ENCODE assay signal across 28 mouse cellular contexts in the genomic region with DNA sequence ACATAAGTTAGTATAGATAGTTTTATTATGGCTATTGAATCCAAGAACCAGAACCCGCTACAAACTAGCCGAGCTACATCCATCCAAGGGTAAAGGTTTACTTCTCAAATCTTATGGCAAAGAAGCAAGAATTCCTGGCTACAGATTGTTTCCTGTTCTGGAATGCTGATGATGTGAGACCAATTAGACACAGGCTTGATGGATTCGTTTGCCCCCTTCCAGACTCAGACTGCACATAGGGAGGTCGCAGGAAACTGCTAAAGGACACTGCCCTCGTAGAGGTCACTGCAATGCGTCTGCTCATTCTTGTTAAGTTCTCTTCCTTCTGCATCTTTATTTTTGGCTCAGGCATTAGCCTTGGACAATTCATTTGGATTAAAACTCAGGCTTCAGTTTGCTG.
DNase-seq lines count a peak whose midpoint lies in the region; ATAC-seq and TF ChIP-seq lines count a peak whose summit lies in the region.
"Had no signal": no experiment of that assay in that cellular context is flagged by ENCODE, and none has a peak within 500 bp of the region (broad histone marks: within the 10 kb centered on the region; RNA-seq: fewer than 3 reads in every experiment).

No protein-coding gene starts in this region.

- H3K9ac ChIP-seq in heart, embryonic 15.5 days, result no peak overlapping the region
- no peak overlapping the region for H3K9ac ChIP-seq in limb, embryonic 14.5 days (ENCODE audit: low read depth, low read length, severe bottlenecking)
- H3K9ac ChIP-seq in intestine, embryonic 15.5 days, result no peak overlapping the region
- H3K9ac ChIP-seq: embryonic facial prominence, embryonic 13.5 days; forebrain, postnatal 0 days; hindbrain, embryonic 14.5 days; midbrain, embryonic 15.5 days; neural tube, embryonic 15.5 days had no signal

- no peak overlapping the region for H3K4me3 ChIP-seq in heart, embryonic 15.5 days
- no peak overlapping the region for H3K4me3 ChIP-seq in limb, embryonic 14.5 days (replicated peaks; ENCODE audit: low read length)
- no peak overlapping the region for H3K4me3 ChIP-seq in limb, embryonic 10.5 days
- H3K4me3 ChIP-seq in brown adipose tissue, adult 24 weeks (ENCODE audit: insufficient read depth, low read depth, low read length), result no peak overlapping the region
- no peak overlapping the region for H3K4me3 ChIP-seq in intestine, embryonic 15.5 days (replicated peaks)
- H3K4me3 ChIP-seq: embryonic facial prominence, embryonic 13.5 days; erythroblast, embryonic 14.5 days; midbrain, embryonic 10.5 days; midbrain, embryonic 15.5 days; neural tube, embryonic 15.5 days had no signal

- no peak for TF ChIP-seq POLR2A in limb, embryonic 14.5 days (IDR thresholded peaks at IDR 0.05; ENCODE audit: borderline replicate concordance, extremely low read depth, insufficient read depth, insufficient read length)

- no peak overlapping the region for H3K4me2 ChIP-seq in heart, embryonic 15.5 days
- H3K4me2 ChIP-seq in limb, embryonic 14.5 days (replicated peaks; ENCODE audit: low read depth, low read length, severe bottlenecking), result no peak overlapping the region
- no peak overlapping the region for H3K4me2 ChIP-seq in intestine, embryonic 15.5 days (replicated peaks)
- H3K4me2 ChIP-seq: embryonic facial prominence, embryonic 13.5 days; hindbrain, embryonic 14.5 days; midbrain, embryonic 15.5 days; neural tube, embryonic 15.5 days had no signal

- H3K36me3 ChIP-seq in heart, embryonic 15.5 days, result no peaks in the 10 kb centered on the region
- no peaks in the 10 kb centered on the region for H3K36me3 ChIP-seq in limb, embryonic 14.5 days (ENCODE audit: control insufficient read depth, insufficient read depth, low read length)
- H3K36me3 ChIP-seq in limb, embryonic 10.5 days, result no peaks in the 10 kb centered on the region
- no peaks in the 10 kb centered on the region for H3K36me3 ChIP-seq in intestine, embryonic 15.5 days
- H3K36me3 ChIP-seq: embryonic facial prominence, embryonic 13.5 days; midbrain, embryonic 10.5 days; midbrain, embryonic 15.5 days; neural tube, embryonic 15.5 days had no signal

- peak overlapping the region; percentile 10 for H3K27ac ChIP-seq in heart, embryonic 15.5 days
- no peak overlapping the region for H3K27ac ChIP-seq in limb, embryonic 14.5 days (replicated peaks; ENCODE audit: low read depth, low read length)
- H3K27ac ChIP-seq in limb, embryonic 10.5 days, result no peak overlapping the region
- 0 out of 2 replicates have a peak overlapping the region, but pooled peaks have one; percentile 11 for H3K27ac ChIP-seq in brown adipose tissue, adult 24 weeks (replicated peaks; ENCODE audit: low read depth, low read length)
- H3K27ac ChIP-seq in intestine, embryonic 15.5 days, result no peak overlapping the region
- H3K27ac ChIP-seq: embryonic facial prominence, embryonic 13.5 days; hindbrain, embryonic 14.5 days; midbrain, embryonic 10.5 days; midbrain, embryonic 15.5 days; neural tube, embryonic 15.5 days had no signal

- peaks cover 11% of the 10 kb centered on the region for H3K4me1 ChIP-seq in heart, embryonic 15.5 days (replicated peaks)
- H3K4me1 ChIP-seq in limb, embryonic 14.5 days (ENCODE audit: control insufficient read depth, insufficient read depth, low read length), result 0 out of 2 replicates have a peak, but pooled peaks cover 3% of the 10 kb centered on the region
- peaks cover 14% of the 10 kb centered on the region for H3K4me1 ChIP-seq in limb, embryonic 10.5 days
- H3K4me1 ChIP-seq in brown adipose tissue, adult 24 weeks (ENCODE audit: control insufficient read depth, insufficient read depth, insufficient read length, low read length), result peaks cover 2% of the 10 kb centered on the region; the same call in 1 of the 2 replicates
- no peaks in the 10 kb centered on the region for H3K4me1 ChIP-seq in intestine, embryonic 15.5 days (replicated peaks)
- H3K4me1 ChIP-seq: midbrain, embryonic 15.5 days; neural tube, embryonic 15.5 days had no signal

- intact Hi-C loops in heart, postnatal 10 days (cut with DNase I), result no loop called here

- ATAC-seq in heart, embryonic 15.5 days (replicated peaks; ENCODE audit: insufficient number of reproducible peaks, insufficient read depth, low FRiP score, low read depth), result no peak
- ATAC-seq in limb, embryonic 14.5 days (ENCODE audit: low FRiP score, low read depth), result peak; percentile 12; the same call in 1 of the 2 replicates
- ATAC-seq in intestine, embryonic 15.5 days, result no peak
- ATAC-seq: activated CD4-positive, CD25-positive, alpha-beta regulatory T cell, adult 4 months; forebrain, postnatal 0 days; midbrain, embryonic 15.5 days had no signal

- no peak for DNase-seq in heart, postnatal 10 days
- no peak for DNase-seq in limb, embryonic 14.5 days (ENCODE audit: low spot score)
- DNase-seq in limb, embryonic 10.5 days (ENCODE audit: low spot score), result no peak
- peak; percentile 62 for DNase-seq in Muller cell, postnatal 12 days (ENCODE audit: inconsistent ontology term)
- no peak for DNase-seq in testis, postnatal 14 days (ENCODE audit: low spot score)
- DNase-seq: adrenal gland, adult 2 months; adrenal gland, postnatal 36 days; B cell, adult 2 months; cerebellum, adult 2 months; cerebellum, postnatal 25 days; forebrain, postnatal 0 days; heart, postnatal 36 days; kidney, adult 11 months; layer of hippocampus, postnatal 36 days; left cerebral cortex, postnatal 4 days; liver; retina, postnatal 1 day; right cerebral cortex, postnatal 14 days had no signal

- H3K27me3 ChIP-seq in heart, embryonic 15.5 days, result no peaks in the 10 kb centered on the region
- no peaks in the 10 kb centered on the region for H3K27me3 ChIP-seq in limb, embryonic 14.5 days (ENCODE audit: control insufficient read depth, insufficient read depth, low read length)
- H3K27me3 ChIP-seq in limb, embryonic 10.5 days (ENCODE audit: low read depth, poor library complexity, severe bottlenecking), result no peaks in the 10 kb centered on the region
- no peaks in the 10 kb centered on the region for H3K27me3 ChIP-seq in intestine, embryonic 15.5 days (replicated peaks)
- H3K27me3 ChIP-seq: embryonic facial prominence, embryonic 13.5 days; midbrain, embryonic 15.5 days; neural tube, embryonic 15.5 days had no signal

- H3K9me3 ChIP-seq in heart, embryonic 15.5 days (replicated peaks), result no peaks in the 10 kb centered on the region
- H3K9me3 ChIP-seq in limb, embryonic 14.5 days (ENCODE audit: control insufficient read depth, low read length), result no peaks in the 10 kb centered on the region
- no peaks in the 10 kb centered on the region for H3K9me3 ChIP-seq in limb, embryonic 10.5 days (replicated peaks)
- H3K9me3 ChIP-seq in intestine, embryonic 15.5 days, result no peaks in the 10 kb centered on the region
- H3K9me3 ChIP-seq: embryonic facial prominence, embryonic 13.5 days; midbrain, embryonic 10.5 days; midbrain, embryonic 15.5 days; neural tube, embryonic 15.5 days had no signal

- WGBS in heart, embryonic 15.5 days, result 34% methylated on average over 6 of the region's 6 CpGs
- WGBS in limb, embryonic 14.5 days, result 35% methylated on average over 6 of the region's 6 CpGs
- WGBS in limb, embryonic 10.5 days, result 43% methylated on average over 6 of the region's 6 CpGs
- WGBS in intestine, embryonic 15.5 days, result 58% methylated on average over 6 of the region's 6 CpGs

Comparison
In these comparisons a context has a peak if more than half of its experiments do, and no peak if none do; other contexts are left out.
1. H3K27ac ChIP-seq: peak in heart, embryonic 15.5 days (single experiment) and brown adipose tissue, adult 24 weeks (single experiment); none in limb, embryonic 14.5 days (single experiment), limb, embryonic 10.5 days (single experiment) and intestine, embryonic 15.5 days (single experiment).